Mouse (Mus musculus) intestine, embryonic 14.5 days (tissue): ENCODE data around the gene Phlda3. TPM values are rescaled to one million over a fixed set of nuclear protein-coding genes. Genes with fewer than 3 reads are reported as not detected.

Source experiments
- ATAC-seq: fragments of 200-750 bp; cut with Nextera tagmentation; replicated peaks from 2 replicates; pipeline ENCODE4 v1.8.0; 2017; ENCODE audit warnings: low read depth, moderate number of reproducible peaks, moderate TSS enrichment, moderate library complexity; ENCODE audit not compliant: low FRiP score, low TSS enrichment
- DNase-seq: peaks from one replicate; pipeline ENCODE4 v3.0.0-alpha.2; 2018; ENCODE audit warnings: low spot score
- H3K27ac ChIP-seq: fragments of 300-500 bp; sonication (generic); 2 replicates; pipeline ENCODE4 v1.5.1; 2014; ENCODE audit warnings: low read depth, mild to moderate bottlenecking, control low read depth
- H3K27me3 ChIP-seq: fragments of 300-500 bp; sonication (generic); replicated peaks from 2 replicates; pipeline ENCODE4 v1.6.1; 2014; ENCODE audit warnings: low read length, control low read depth; ENCODE audit not compliant: control insufficient read depth, insufficient read depth
- H3K36me3 ChIP-seq: fragments of 300-500 bp; sonication (generic); 2 replicates; pipeline ENCODE4 v1.6.1; 2014; ENCODE audit warnings: low read length, control low read depth; ENCODE audit not compliant: control insufficient read depth, insufficient read depth
- H3K4me1 ChIP-seq: fragments of 300-500 bp; sonication (generic); replicated peaks from 2 replicates; pipeline ENCODE4 v1.6.1; 2014; ENCODE audit warnings: low read length, control low read depth, mixed read lengths; ENCODE audit not compliant: control insufficient read depth, insufficient read depth
- H3K4me2 ChIP-seq: fragments of 300-500 bp; sonication (generic); 2 replicates; pipeline ENCODE4 v1.6.1; 2014; ENCODE audit warnings: low read length
- H3K4me3 ChIP-seq: fragments of 300-500 bp; sonication (generic); 2 replicates; pipeline ENCODE4 v1.5.1; 2014; ENCODE audit warnings: low read depth, low read length, control low read depth, mixed read lengths
- H3K9ac ChIP-seq: fragments of 300-500 bp; sonication (generic); 2 replicates; pipeline ENCODE4 v1.6.1; 2014; ENCODE audit warnings: mild to moderate bottlenecking, low read length
- H3K9me3 ChIP-seq: fragments of 300-500 bp; sonication (generic); 2 replicates; pipeline ENCODE4 v1.6.1; 2016; ENCODE audit warnings: low read length, control low read depth; ENCODE audit not compliant: control insufficient read depth
- WGBS: fragments of 180-500 bp; shearing (Covaris S2); extraction: QIAGEN DNeasy Blood & Tissue Kit; methylation state at CpG from one replicate; pipeline ENCODE4 v1.1.7; 2014; 5-methylcytosine and 5-hydroxymethylcytosine counted together
- polyA plus RNA-seq: library from polyadenylated mRNA; unstranded; fragments of >200 nt; fragmentation: Nextera tagmentation; extraction: Ambion mirVana; gene quantifications from 2 replicates; pipeline ENCODE4 v1.2.1, GENCODE M21; 2014

Gene Phlda3
- polyA plus RNA-seq, 1 experiment from 2014 or later, result 56.0 TPM

- ATAC-seq, result peak; percentile 28; the same call in 1 of the 2 replicates
- 48% methylated on average over 2 of the region's 2 CpGs for WGBS
- no peak for DNase-seq
- H3K27me3 ChIP-seq, result no peaks in the 10 kb centered on the region
- no peak overlapping the region for H3K4me2 ChIP-seq
- no peaks in the 10 kb centered on the region for H3K9me3 ChIP-seq
- H3K36me3 ChIP-seq, result no peaks in the 10 kb centered on the region
- no peak overlapping the region for H3K27ac ChIP-seq
- H3K4me1 ChIP-seq, result peaks cover 10% of the 10 kb centered on the region; the same call in 1 of the 2 replicates
- H3K9ac ChIP-seq, result no peak overlapping the region
- H3K4me3 ChIP-seq, result no peak overlapping the region
Measured at GRCm38 (mm10) chr1:135810180-135810579, 44.3 kb downstream of the Phlda3 start.

- DNase-seq, result peak; percentile 97
- no peak overlapping the region for H3K4me2 ChIP-seq
- peaks cover 10% of the 10 kb centered on the region; the same call in 1 of the 2 replicates for H3K4me1 ChIP-seq
- 0 out of 2 replicates have a peak, but pooled peaks cover under 1% of the 10 kb centered on the region for H3K27me3 ChIP-seq
- no peak overlapping the region for H3K27ac ChIP-seq
- H3K4me3 ChIP-seq, result no peak overlapping the region
- H3K9ac ChIP-seq, result no peak overlapping the region
- H3K36me3 ChIP-seq, result no peaks in the 10 kb centered on the region
- ATAC-seq, result peak; percentile 65
- WGBS, result 30% methylated on average over 7 of the region's 7 CpGs
- no peaks in the 10 kb centered on the region for H3K9me3 ChIP-seq
Measured at GRCm38 (mm10) chr1:135811016-135811646, 45.2 kb downstream of the Phlda3 start.

GRCm38 (mm10) chr1:135812205-135812604, 46.3 kb downstream of the Phlda3 start:
- Histone ChIP-seq H3K36me3 (no peaks in the 10 kb centered on the region), H3K4me3 (no peak overlapping the region), H3K9ac (no peak overlapping the region), H3K27ac (peak overlapping the region; percentile 47; the same call in 1 of the 2 replicates), H3K9me3 (no peaks in the 10 kb centered on the region), H3K4me2 (no peak overlapping the region), H3K4me1 (peaks cover 10% of the 10 kb centered on the region; the same call in 1 of the 2 replicates), H3K27me3 (0 out of 2 replicates have a peak, but pooled peaks cover 3% of the 10 kb centered on the region)
- 75% methylated on average over 3 of the region's 3 CpGs for WGBS
- no peak for ATAC-seq
- no peak for DNase-seq

GRCm38 (mm10) chr1:135812618-135813017, 46.7 kb downstream of the Phlda3 start:
- H3K9ac ChIP-seq, result no peak overlapping the region
- peak overlapping the region; percentile 47; the same call in 1 of the 2 replicates for H3K27ac ChIP-seq
- DNase-seq (no peak), ATAC-seq (no peak)
- no peak overlapping the region for H3K4me3 ChIP-seq
- 33% methylated on average over 2 of the region's 2 CpGs for WGBS
- H3K9me3 ChIP-seq, result no peaks in the 10 kb centered on the region
- no peaks in the 10 kb centered on the region for H3K36me3 ChIP-seq
- peaks cover 10% of the 10 kb centered on the region; the same call in 1 of the 2 replicates for H3K4me1 ChIP-seq
- H3K4me2 ChIP-seq, result no peak overlapping the region
- peaks cover 6% of the 10 kb centered on the region for H3K27me3 ChIP-seq

GRCm38 (mm10) chr1:135813071-135813470, 47.2 kb downstream of the Phlda3 start:
- H3K4me3 ChIP-seq, result no peak overlapping the region
- peak overlapping the region; percentile 47; the same call in 1 of the 2 replicates for H3K27ac ChIP-seq
- 68% methylated on average over 4 of the region's 4 CpGs for WGBS

GRCm38 (mm10) chr1:135813687-135814395, 47.9 kb downstream of the Phlda3 start:
- WGBS, result 80% methylated on average over 5 of the region's 5 CpGs
- H3K4me1 ChIP-seq, result peaks cover 11% of the 10 kb centered on the region; the same call in 1 of the 2 replicates
- H3K9ac ChIP-seq, result no peak overlapping the region
- ATAC-seq (no peak), DNase-seq (no peak)
- no peak overlapping the region for H3K27ac ChIP-seq
- H3K4me2 ChIP-seq, result no peak overlapping the region
- H3K27me3 ChIP-seq, result peaks cover 18% of the 10 kb centered on the region
- H3K4me3 ChIP-seq, result no peak overlapping the region
- no peaks in the 10 kb centered on the region for H3K9me3 ChIP-seq
- no peaks in the 10 kb centered on the region for H3K36me3 ChIP-seq

More at GRCm38 (mm10) chr1:135813071-135813470, 47.2 kb downstream of the Phlda3 start:
- no peak; the same call in 1 of the 2 replicates for ATAC-seq
- no peak for DNase-seq
- H3K9ac ChIP-seq, result no peak overlapping the region
- peaks cover 10% of the 10 kb centered on the region; the same call in 1 of the 2 replicates for H3K4me1 ChIP-seq
- H3K36me3 ChIP-seq, result no peaks in the 10 kb centered on the region
- peaks cover 10% of the 10 kb centered on the region for H3K27me3 ChIP-seq
- no peaks in the 10 kb centered on the region for H3K9me3 ChIP-seq
- no peak overlapping the region for H3K4me2 ChIP-seq

- Histone ChIP-seq H3K4me2 (no peak overlapping the region), H3K27me3 (peaks cover 25% of the 10 kb centered on the region), H3K4me3 (no peak overlapping the region), H3K36me3 (no peaks in the 10 kb centered on the region), H3K27ac (no peak overlapping the region), H3K9me3 (no peaks in the 10 kb centered on the region), H3K4me1 (peaks cover 14% of the 10 kb centered on the region; the same call in 1 of the 2 replicates), H3K9ac (no peak overlapping the region)
- ATAC-seq, result no peak
- 77% methylated on average over 5 of the region's 5 CpGs for WGBS
- no peak for DNase-seq
Measured at GRCm38 (mm10) chr1:135814531-135814930, 48.6 kb downstream of the Phlda3 start.

GRCm38 (mm10) chr1:135817595-135817994, 51.7 kb downstream of the Phlda3 start:
- ATAC-seq (no peak), DNase-seq (no peak)
- Histone ChIP-seq H3K27me3 (peaks cover 32% of the 10 kb centered on the region), H3K9ac (no peak overlapping the region), H3K4me3 (no peak overlapping the region), H3K36me3 (no peaks in the 10 kb centered on the region), H3K27ac (no peak overlapping the region), H3K4me2 (peak overlapping the region; percentile 96), H3K4me1 (peaks cover 9% of the 10 kb centered on the region; the same call in 1 of the 2 replicates), H3K9me3 (no peaks in the 10 kb centered on the region)
- WGBS, result 53% methylated on average over 4 of the region's 4 CpGs
